Mouse (Mus musculus) limb, embryonic 10.5 days (tissue): Measurements from ENCODE around the gene Btn2a2. TPM values are rescaled to one million over a fixed set of nuclear protein-coding genes. Genes with fewer than 3 reads are reported as not detected.
A peak's percentile ranks its signal among the peaks of the same experiment; 100 is the strongest.
"Not testable (repeated sequence)": the region's sequence is repeated elsewhere in the genome, so short reads cannot be mapped to it uniquely, and the experiment has no call there.

Source experiments
- DNase-seq: peaks from one replicate; pipeline ENCODE4 v3.0.0-alpha.2; 2017; ENCODE audit warnings: low spot score
- H3K27ac ChIP-seq: fragments of 300-500 bp; sonication (generic); 2 replicates; pipeline ENCODE4 v1.5.1; 2016; ENCODE audit warnings: mild to moderate bottlenecking
- H3K27me3 ChIP-seq: fragments of 300-500 bp; sonication (generic); 2 replicates; pipeline ENCODE4 v1.6.1; 2016; ENCODE audit warnings: low read depth, mild to moderate bottlenecking; ENCODE audit not compliant: poor library complexity, severe bottlenecking
- H3K36me3 ChIP-seq: fragments of 300-500 bp; sonication (generic); 2 replicates; pipeline ENCODE4 v1.6.1; 2016; ENCODE audit warnings: mild to moderate bottlenecking, moderate library complexity
- H3K4me1 ChIP-seq: fragments of 300-500 bp; sonication (generic); 2 replicates; pipeline ENCODE4 v1.6.1; 2016
- H3K4me3 ChIP-seq: fragments of 300-500 bp; sonication (generic); 2 replicates; pipeline ENCODE4 v1.5.1; 2016; ENCODE audit warnings: mild to moderate bottlenecking, moderate library complexity
- H3K9me3 ChIP-seq: fragments of 300-500 bp; sonication (generic); replicated peaks from 2 replicates; pipeline ENCODE4 v1.6.1; 2016; ENCODE audit warnings: mild to moderate bottlenecking
- WGBS: fragments of 180-500 bp; shearing (Covaris S2); methylation state at CpG from one replicate; pipeline ENCODE4 v1.1.7; 2016; 5-methylcytosine and 5-hydroxymethylcytosine counted together
- polyA plus RNA-seq: library from polyadenylated mRNA; unstranded; fragments of >200 nt; fragmentation: Nextera tagmentation; extraction: Ambion mirVana; gene quantifications from 2 replicates; pipeline ENCODE4 v1.2.1, GENCODE M21; 2016

Btn2a2 gene
- 0.99 and 1.9 TPM in 2 replicates for polyA plus RNA-seq

DNA sequence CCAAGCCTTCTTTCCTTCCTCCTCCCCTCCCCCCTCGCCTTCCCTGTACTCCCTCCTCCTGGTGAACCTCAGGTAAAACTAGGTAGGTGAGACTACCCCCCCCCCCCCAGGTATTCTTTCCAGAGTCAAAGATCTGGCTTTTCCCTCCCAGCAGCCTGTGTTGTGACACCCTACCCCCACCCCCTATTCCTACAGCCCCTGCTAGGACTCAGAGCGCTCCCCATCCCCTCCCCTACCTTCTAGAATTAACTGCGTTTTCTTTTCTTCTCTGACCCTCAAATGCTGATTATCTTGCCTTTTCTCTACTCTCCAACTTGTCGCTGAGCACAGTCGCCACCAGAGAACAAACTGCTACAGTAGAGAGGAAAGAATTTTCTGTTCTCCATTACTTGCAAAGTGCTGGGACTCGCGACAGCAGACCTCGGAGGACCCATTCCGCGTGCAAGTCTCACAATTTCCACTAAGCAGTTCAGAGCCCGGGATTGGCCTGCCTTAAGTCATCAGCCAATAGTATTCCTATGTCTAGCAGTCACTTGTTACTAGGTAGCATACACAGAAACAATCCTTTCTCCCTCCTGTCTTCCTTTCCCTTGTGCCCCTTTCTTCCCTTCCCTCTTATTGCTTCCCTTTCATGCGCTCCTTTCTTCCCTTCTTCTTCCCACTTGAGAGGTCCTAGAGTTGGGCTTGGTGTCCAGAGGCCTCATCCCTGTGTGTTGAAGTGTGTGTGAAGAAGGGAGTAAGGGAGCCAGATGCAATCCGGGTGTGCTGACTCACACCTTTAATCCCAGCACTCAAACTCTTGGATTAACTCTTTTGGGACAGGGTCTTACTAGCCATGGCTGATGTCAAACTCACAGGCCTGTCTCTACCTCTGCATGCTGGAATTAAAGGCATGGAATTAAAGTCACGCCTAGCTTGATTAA is at the start of gene Btn2a2:
Btn2a2 (minus strand) TSS at position 458 of the 923 bp plus-strand sequence.
- H3K4me1 ChIP-seq: peaks cover 31% of the 10 kb centered on the region
- 6% methylated on average over 14 of the region's 14 CpGs for WGBS
- no peaks in the 10 kb centered on the region for H3K9me3 ChIP-seq
- H3K27me3 ChIP-seq: 0 out of 2 replicates have a peak, but pooled peaks cover 3% of the 10 kb centered on the region
- peak within 1 kb of the TSS; percentile 71 for H3K27ac ChIP-seq
- peak; percentile 63 for DNase-seq
- H3K4me3 ChIP-seq: peak within 1 kb of the TSS; percentile 53
- H3K36me3 ChIP-seq: no peaks in the 10 kb centered on the region

GRCm38 (mm10) chr13:23538249-23538648 is 49.6 kb upstream of the Btn2a2 start:
- H3K36me3 ChIP-seq: no peaks in the 10 kb centered on the region
- H3K9me3 ChIP-seq: no peaks in the 10 kb centered on the region
- H3K4me1 ChIP-seq: peaks cover 30% of the 10 kb centered on the region
- H3K27me3 ChIP-seq: no peaks in the 10 kb centered on the region
- WGBS: 68% methylated on average over 5 of the region's 5 CpGs
- peak overlapping the region; percentile 69 for H3K27ac ChIP-seq
- DNase-seq: no peak
- H3K4me3 ChIP-seq: no peak overlapping the region

DNA sequence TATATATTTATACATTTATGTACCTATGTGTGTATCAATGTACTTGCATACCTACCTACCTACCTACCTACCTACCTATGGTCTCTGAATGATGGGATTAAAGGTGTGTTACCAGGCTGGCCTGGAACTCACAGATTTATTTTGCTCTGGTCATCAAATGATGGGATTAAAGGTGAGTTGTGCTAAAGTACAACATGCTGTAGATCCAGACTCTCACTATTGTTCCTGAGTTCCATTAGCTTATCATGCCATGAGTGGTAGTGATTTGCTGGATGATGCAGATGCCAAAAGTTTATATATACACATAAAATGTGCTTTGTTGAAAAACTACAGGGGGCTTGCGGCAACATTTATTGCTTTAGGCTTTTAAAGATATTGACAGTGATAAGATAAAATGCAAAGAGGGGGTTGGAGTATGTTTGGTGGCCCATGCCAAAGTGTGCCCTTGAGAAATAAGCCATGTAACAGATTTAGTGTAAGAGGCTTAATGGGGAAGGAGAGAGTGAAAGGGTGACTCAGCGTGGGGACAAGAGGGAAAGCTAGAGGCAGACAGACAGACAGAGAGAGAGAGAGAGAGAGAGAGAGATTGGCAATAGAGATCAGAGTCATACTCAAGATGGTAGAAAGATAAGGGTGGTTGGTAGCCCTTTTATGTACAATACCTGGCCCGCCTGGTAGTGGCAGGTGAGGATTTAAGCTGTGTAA is 48.5 kb upstream of the Btn2a2 start:
- H3K27me3 ChIP-seq: no peaks in the 10 kb centered on the region
- peaks cover 36% of the 10 kb centered on the region for H3K4me1 ChIP-seq
- DNase-seq: no peak
- H3K27ac ChIP-seq: peak overlapping the region; percentile 97
- peak overlapping the region; percentile 63 for H3K4me3 ChIP-seq
- H3K36me3 ChIP-seq: no peaks in the 10 kb centered on the region
- WGBS: 83% methylated on average over 3 of the region's 3 CpGs
- H3K9me3 ChIP-seq: no peaks in the 10 kb centered on the region

DNA sequence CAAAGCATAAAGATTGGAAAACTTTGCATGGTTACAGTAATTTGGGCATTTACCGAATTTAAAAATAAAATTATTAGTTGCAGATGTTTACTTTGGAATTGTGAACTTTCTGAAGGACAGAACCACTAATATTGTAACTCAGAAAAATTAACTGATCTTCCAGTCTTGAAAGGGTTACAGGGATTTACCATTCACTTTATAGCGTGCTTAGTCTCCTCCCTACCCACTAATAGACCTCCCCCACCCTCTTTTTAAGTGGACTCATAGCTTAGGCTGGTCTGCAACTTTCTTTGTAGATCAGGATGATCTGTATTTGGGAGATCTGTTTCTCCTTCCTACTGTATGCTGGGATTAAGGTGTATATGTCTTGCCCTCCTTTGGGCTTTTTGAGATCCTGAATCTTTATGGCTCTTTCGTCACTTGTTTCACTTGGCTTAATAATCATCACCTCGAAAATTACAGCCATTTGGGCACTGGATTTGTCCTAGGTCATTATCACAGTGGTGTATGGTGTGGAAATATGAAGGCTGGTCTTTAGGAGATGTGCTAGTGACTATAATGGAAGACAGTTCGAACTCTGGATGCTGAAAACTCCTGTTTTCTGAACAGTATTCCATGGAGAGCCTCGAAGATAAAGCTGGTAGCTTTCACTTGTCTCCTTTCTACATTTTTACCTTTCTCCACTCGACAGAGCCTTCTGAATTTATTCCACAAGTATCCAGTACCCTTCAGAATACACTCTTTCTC is 47.6 kb upstream of the Btn2a2 start:
- Histone ChIP-seq H3K27ac (peak overlapping the region; percentile 97), H3K36me3 (no peaks in the 10 kb centered on the region), H3K9me3 (no peaks in the 10 kb centered on the region), H3K4me1 (peaks cover 34% of the 10 kb centered on the region), H3K4me3 (peak overlapping the region; percentile 63), H3K27me3 (no peaks in the 10 kb centered on the region)
- DNase-seq: no peak
- WGBS: 22% methylated on average over 7 of the region's 7 CpGs

DNA sequence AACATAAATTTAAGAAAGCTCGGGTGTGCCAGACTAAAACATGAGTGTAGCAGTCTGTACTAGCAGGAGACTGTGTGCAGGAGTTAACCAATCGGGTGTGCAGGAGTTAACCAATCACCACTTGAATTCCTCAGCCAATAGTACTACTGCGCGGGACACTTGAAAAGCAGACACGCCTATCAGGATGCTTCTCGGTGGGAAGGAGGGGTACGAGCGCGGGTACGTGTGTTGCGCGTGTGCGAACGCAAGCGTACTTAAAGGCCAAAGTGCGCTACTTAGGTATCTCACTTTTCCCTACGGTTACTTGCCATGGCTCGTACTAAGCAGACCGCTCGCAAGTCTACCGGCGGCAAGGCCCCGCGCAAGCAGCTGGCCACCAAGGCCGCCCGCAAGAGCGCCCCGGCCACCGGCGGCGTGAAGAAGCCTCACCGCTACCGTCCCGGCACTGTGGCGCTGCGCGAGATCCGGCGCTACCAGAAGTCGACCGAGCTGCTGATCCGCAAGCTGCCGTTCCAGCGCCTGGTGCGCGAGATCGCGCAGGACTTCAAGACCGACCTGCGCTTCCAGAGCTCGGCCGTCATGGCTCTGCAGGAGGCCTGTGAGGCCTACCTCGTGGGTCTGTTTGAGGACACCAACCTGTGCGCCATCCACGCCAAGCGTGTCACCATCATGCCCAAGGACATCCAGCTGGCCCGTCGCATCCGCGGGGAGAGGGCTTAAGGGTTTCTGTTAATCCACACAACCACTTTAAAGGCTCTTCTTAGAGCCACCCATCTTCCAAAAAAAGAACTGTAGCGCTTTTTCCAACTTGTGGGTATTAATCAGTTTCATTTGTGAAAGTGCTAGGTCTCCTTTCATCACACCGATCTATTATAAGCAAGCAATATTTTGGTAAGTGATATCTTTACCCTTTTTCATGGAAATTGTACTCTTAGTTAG is 46.7 kb upstream of the Btn2a2 start, which contains the start of gene Hist1h3g:
Hist1h3g (plus strand) TSS at position 286 of the 939 bp plus-strand sequence.
- Histone ChIP-seq H3K27ac (peak within 1 kb of the TSS; percentile 97), H3K4me3 (peak within 1 kb of the TSS; percentile 63), H3K4me1 (peaks cover 34% of the 10 kb centered on the region)
- DNase-seq: peak; percentile 89
- under 1% methylated on average over 53 of the region's 62 CpGs for WGBS
- not testable (repeated sequence) for H3K9me3 ChIP-seq, H3K36me3 ChIP-seq, H3K27me3 ChIP-seq

GRCm38 (mm10) chr13:23534368-23535131 is 45.9 kb upstream of the Btn2a2 start:
- under 1% methylated on average over 15 of the region's 15 CpGs for WGBS

GRCm38 (mm10) chr13:23533560-23534367 is 45.1 kb upstream of the Btn2a2 start, which contains the start of gene Hist1h2af:
Gene Hist1h2af (plus strand): TSS chr13:23533906.
- DNase-seq: peak; percentile 75
- H3K9me3 ChIP-seq, H3K27me3 ChIP-seq, H3K36me3 ChIP-seq: not testable (repeated sequence)
- peak within 1 kb of the TSS; percentile 97 for H3K27ac ChIP-seq
- H3K4me3 ChIP-seq: peak within 1 kb of the TSS; percentile 63
- H3K4me1 ChIP-seq: peaks cover 42% of the 10 kb centered on the region
- under 1% methylated on average over 31 of the region's 53 CpGs for whole genome bisulfite sequencing

More at GRCm38 (mm10) chr13:23534368-23535131, 45.9 kb upstream of the Btn2a2 start:
- peak overlapping the region; percentile 97 for H3K27ac ChIP-seq
- H3K4me1 ChIP-seq: peaks cover 36% of the 10 kb centered on the region
- no peaks in the 10 kb centered on the region for H3K36me3 ChIP-seq
- H3K27me3 ChIP-seq: no peaks in the 10 kb centered on the region
- peak; percentile 54 for DNase-seq
- no peaks in the 10 kb centered on the region for H3K9me3 ChIP-seq
- peak overlapping the region; percentile 63 for H3K4me3 ChIP-seq

GRCm38 (mm10) chr13:23532262-23533075 is 43.8 kb upstream of the Btn2a2 start:
- Histone ChIP-seq H3K4me1 (peaks cover 34% of the 10 kb centered on the region), H3K9me3 (no peaks in the 10 kb centered on the region), H3K4me3 (peak overlapping the region; percentile 63), H3K27ac (peak overlapping the region; percentile 97), H3K36me3 (no peaks in the 10 kb centered on the region), H3K27me3 (no peaks in the 10 kb centered on the region)
- DNase-seq: peak; percentile 41
- WGBS: 27% methylated on average over 9 of the region's 9 CpGs

DNA sequence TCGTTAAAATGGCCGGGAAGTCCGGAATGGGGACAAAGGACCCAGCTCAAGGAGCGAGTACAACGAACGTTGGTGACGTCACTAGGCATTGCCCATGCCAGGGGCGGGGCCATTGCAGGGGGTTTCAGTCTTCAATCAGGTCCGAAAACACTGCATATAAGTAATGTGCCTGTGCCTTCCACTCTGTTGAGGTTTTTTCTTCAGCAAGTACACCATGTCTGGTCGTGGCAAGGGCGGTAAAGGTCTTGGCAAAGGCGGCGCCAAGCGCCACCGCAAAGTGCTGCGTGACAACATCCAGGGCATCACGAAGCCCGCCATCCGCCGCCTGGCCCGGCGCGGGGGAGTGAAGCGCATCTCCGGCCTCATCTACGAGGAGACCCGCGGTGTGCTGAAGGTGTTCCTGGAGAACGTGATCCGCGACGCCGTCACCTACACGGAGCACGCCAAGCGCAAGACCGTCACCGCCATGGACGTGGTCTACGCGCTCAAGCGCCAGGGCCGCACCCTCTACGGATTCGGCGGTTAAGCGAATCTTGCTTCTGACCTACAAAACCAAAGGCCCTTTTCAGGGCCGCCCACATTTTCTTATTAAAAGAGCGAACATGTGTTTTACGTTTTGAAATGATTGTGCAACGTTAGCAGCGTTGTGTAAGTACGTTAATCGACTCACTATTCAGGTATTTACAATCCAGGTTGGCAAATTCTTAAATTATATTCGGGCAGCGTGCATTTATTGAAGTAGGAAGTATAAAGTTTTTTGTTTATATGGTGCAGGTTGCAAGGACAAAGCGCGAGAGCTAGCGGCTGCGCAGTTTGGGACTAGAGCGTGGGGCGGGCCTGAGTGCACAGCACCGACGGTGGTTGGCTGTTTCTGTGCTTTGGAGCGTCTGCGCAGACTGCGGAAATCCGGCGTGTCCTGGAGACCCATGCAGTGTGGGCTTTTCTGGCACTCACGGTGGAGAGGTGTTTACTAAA is 42.5 kb upstream of the Btn2a2 start, which contains the start of gene Hist1h4h:
Hist1h4h (plus strand) TSS at position 150 of the 975 bp plus-strand sequence.
- H3K27ac ChIP-seq: peak within 1 kb of the TSS; percentile 97
- peaks cover 27% of the 10 kb centered on the region for H3K4me1 ChIP-seq
- no peaks in the 10 kb centered on the region for H3K36me3 ChIP-seq
- peak; percentile 97 for DNase-seq
- H3K9me3 ChIP-seq: no peaks in the 10 kb centered on the region
- WGBS: under 1% methylated on average over 66 of the region's 70 CpGs
- H3K27me3 ChIP-seq: no peaks in the 10 kb centered on the region
- peak within 1 kb of the TSS; percentile 63 for H3K4me3 ChIP-seq
